Comparison of ENCODE assay signal across 10 mouse cellular contexts in the genomic region with DNA sequence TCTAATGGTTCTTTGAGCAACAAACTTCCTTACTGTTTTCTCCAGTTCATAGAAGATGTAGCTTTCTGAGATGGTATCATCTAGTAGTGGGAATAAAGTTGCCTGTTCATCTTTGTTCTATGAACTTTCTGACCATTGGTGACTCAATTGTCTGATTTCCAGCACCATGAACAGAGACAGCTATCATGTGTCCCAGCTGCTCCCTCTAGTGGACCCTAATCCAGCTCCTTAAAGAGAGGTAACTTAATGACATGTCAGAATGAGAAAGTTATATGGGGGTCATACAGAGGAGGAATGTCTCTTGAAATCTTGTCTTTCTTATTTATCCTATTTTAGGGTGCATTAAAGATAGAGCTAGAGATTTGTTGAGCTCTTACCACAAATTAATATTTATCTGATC.
DNase-seq lines count a peak whose midpoint lies in the region; ATAC-seq and TF ChIP-seq lines count a peak whose summit lies in the region.
"Had no signal": no experiment of that assay in that cellular context is flagged by ENCODE, and none has a peak within 500 bp of the region (broad histone marks: within the 10 kb centered on the region; RNA-seq: fewer than 3 reads in every experiment).

No protein-coding gene starts in this region.

- H3K9me3 ChIP-seq in kidney, postnatal 0 days (replicated peaks; ENCODE audit: low read length): no peaks in the 10 kb centered on the region
- H3K9me3 ChIP-seq: embryonic facial prominence, embryonic 12.5 days; midbrain, embryonic 12.5 days had no signal

- no peak overlapping the region for H3K27ac ChIP-seq in left cerebral cortex, adult 2 months
- H3K27ac ChIP-seq in kidney, postnatal 0 days: no peak overlapping the region
- H3K27ac ChIP-seq: embryonic facial prominence, embryonic 12.5 days; midbrain, embryonic 12.5 days had no signal

- H3K4me2 ChIP-seq in kidney, postnatal 0 days (ENCODE audit: low read length): no peak overlapping the region
- H3K4me2 ChIP-seq: embryonic facial prominence, embryonic 12.5 days; midbrain, embryonic 12.5 days had no signal

- H3K9ac ChIP-seq in kidney, postnatal 0 days (ENCODE audit: low read depth, low read length): no peak overlapping the region
- H3K9ac ChIP-seq: embryonic facial prominence, embryonic 12.5 days; midbrain, embryonic 12.5 days had no signal

- intact Hi-C loops in left cerebral cortex, adult 2 months (cut with DNase I): loop anchor here (5.0 kb wide), 1 partner anchor 283 kb away; no protein-coding TSS in a partner anchor

- peak; percentile 8 to 81 for DNase-seq in adrenal gland, adult (ENCODE audit: inconsistent age in 2 of 2, low spot score in 1 of 2)
- no peak for DNase-seq in adrenal gland, postnatal 4 days (ENCODE audit: low spot score in 2 of 2)
- no peak for DNase-seq in left cerebral cortex, adult 2 months (ENCODE audit: extremely low spot score in 1 of 2, low spot score in 2 of 2)
- DNase-seq in left cerebral cortex, adult 11 months (ENCODE audit: low spot score): no peak
- peak; percentile 17 for DNase-seq in adipocyte (ENCODE audit: low spot score)
- peak; percentile 30 for DNase-seq in kidney, postnatal 0 days (ENCODE audit: low spot score)
- DNase-seq in spleen, postnatal 14 days (ENCODE audit: low spot score in 2 of 2): no peak
- no peak for DNase-seq in right cerebral cortex, postnatal 25 days

- no peak overlapping the region for H3K4me3 ChIP-seq in left cerebral cortex, adult 2 months
- no peak overlapping the region for H3K4me3 ChIP-seq in kidney, postnatal 0 days (replicated peaks; ENCODE audit: low read depth, low read length)
- H3K4me3 ChIP-seq: embryonic facial prominence, embryonic 12.5 days; midbrain, embryonic 12.5 days had no signal

- ATAC-seq in kidney, postnatal 0 days (replicated peaks; ENCODE audit: low FRiP score, low read depth): no peak

- no peaks in the 10 kb centered on the region for H3K27me3 ChIP-seq in kidney, postnatal 0 days (ENCODE audit: insufficient read depth, low read length)
- H3K27me3 ChIP-seq: embryonic facial prominence, embryonic 12.5 days; midbrain, embryonic 12.5 days had no signal

- H3K4me1 ChIP-seq in kidney, postnatal 0 days (replicated peaks; ENCODE audit: insufficient read depth, low read length): no peaks in the 10 kb centered on the region
- H3K4me1 ChIP-seq: embryonic facial prominence, embryonic 12.5 days; midbrain, embryonic 12.5 days had no signal

- no peaks in the 10 kb centered on the region for H3K36me3 ChIP-seq in kidney, postnatal 0 days (ENCODE audit: insufficient read depth, low read length)
- H3K36me3 ChIP-seq: embryonic facial prominence, embryonic 12.5 days; midbrain, embryonic 12.5 days had no signal

- peak; percentile 55 for TF ChIP-seq CTCF in left cerebral cortex, adult 2 months (IDR thresholded peaks at IDR 0.05)
- peak; percentile 69 for TF ChIP-seq CTCF in kidney, postnatal 0 days (IDR thresholded peaks at IDR 0.05; ENCODE audit: low read depth)

Comparison
In these comparisons a context has a peak if more than half of its experiments do, and no peak if none do; other contexts are left out.
1. DNase-seq: peak in adrenal gland, adult (2 of 2), adipocyte (single experiment) and kidney, postnatal 0 days (single experiment); none in adrenal gland, postnatal 4 days (0 of 2), left cerebral cortex, adult 2 months (0 of 2), left cerebral cortex, adult 11 months (single experiment), spleen, postnatal 14 days (0 of 2) and right cerebral cortex, postnatal 25 days (single experiment).